Mouse (Mus musculus) right cerebral cortex, postnatal 14 days (tissue): ENCODE measurements at regions not wholly inside any gene's neighbourhood (a gene's known extent, or its start where the extent isn't known, plus 50 kb on each side); places are given as distances from the start of the nearest gene placed in this dataset.

Experiments used
- DNase-seq: peaks from one replicate; pipeline ENCODE4 v3.0.0; 2022

DNA sequence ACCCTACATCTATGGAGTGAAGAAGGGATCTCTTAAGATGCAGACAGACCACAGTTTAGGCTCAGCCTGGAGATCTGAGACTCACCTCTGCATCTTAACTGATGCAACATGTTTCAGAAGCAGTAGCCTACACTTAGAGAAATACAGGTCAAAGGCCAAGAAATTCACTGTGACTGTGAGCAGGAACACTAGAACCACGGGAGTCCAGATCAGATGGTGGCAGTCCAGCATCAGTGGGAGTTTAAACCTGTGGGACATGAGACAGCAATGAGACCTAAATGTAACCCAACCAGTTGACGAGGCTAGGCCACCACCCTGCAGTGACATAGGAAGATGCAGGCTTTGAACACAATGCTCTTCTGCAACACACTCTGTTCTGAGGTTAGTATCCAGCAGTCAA lies 511.1 kb upstream of the Mgmt start:
- no peak for DNase-seq

DNA sequence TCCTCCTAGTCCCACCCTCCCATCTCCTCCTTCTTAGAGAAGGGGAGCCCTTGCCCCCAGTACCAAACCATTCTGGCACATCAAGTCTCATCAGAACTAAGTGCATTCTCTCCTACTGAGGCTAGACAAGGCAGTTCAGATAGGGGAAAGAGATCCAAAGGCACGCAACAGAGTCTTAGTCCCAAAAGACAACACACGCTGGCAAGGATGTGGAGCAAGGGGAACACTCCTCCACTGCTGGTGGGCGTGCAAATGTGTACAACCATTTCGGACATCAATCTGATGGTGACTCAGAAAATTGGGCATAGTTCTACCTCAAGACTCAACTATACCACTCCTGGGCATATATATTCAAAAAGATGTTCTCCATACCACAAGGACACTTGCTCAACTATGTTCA lies 506.7 kb upstream of the Mgmt start:
- DNase-seq: no peak

DNA sequence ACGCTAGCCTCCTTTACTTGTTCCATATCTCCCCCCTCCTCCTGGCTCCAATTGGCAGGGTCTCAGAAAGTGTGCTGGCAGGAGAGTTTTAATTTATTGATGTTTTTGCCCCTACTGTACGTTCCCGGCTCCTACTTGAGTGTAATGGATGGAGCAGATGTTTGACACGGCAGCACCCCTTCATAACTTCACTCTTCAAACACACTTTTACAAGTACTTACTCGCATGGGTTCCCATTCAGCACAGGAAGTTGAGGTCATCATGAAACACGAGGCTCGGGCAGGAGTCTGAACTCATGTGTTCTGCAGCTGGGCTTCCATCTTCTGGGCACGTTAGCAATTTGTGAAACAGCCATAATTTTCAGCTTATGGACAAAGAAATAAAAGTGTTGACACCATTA lies 504.3 kb upstream of the Mgmt start:
- no peak for DNase-seq

DNA sequence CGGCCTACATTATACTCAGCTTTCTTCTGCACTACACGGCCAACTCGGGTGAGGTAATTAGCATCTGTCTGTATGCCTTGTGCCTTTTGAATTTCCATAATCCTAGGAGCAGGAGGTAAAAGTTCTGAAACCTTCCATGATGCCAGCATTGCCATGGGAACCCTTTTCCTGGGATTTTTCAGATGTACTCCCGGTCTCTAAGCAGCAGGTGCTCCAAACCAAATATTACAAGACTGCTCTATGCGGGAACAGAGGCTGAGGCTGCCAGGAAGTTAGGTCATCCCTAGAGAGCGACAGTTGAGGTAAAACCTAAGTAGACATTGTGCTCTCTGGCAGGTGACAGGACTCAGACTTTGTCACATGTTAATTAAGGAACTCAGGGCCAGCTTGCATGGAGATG lies 501.0 kb upstream of the Mgmt start:
- no peak for DNase-seq

DNA sequence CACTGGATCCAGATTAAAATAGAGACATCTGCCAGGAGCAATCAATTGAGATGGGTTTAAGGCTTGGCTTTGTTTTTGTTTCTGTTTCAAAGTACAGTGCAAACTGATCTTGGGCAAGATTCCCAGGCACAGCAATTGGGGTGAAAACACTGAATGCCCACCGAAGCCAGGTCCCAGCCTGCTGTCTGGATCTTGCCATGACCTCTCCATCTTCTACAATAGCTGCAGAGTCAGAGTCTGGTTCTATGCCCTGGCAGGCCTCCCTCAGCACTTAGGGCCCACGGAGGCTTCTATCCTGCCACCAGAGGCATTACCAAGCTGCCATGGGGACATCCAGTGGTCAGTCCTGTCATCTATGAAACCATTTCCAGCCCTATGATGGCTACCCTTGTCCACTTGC lies 498.6 kb upstream of the Mgmt start:
- no peak for DNase-seq

DNA sequence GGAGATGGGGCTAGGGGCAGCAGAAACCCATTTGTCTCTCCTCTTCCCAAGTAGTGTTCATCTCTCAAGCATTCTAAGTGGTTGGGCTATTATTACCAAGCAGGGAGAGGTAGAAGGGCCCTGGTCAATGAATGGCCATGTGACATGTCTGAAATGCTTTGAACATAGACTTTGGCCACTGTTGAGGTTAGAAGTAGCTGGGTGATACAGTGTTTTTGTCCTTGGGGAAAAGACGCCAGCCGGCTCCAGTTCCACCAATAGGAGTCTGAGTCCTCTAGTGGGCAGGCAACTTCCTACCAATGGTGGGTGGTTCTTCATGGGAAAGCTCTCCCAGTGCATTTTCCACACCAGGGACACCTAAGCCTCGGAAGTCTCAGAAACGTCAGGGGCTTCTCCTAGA lies 497.3 kb upstream of the Mgmt start:
- DNase-seq: no peak

DNA sequence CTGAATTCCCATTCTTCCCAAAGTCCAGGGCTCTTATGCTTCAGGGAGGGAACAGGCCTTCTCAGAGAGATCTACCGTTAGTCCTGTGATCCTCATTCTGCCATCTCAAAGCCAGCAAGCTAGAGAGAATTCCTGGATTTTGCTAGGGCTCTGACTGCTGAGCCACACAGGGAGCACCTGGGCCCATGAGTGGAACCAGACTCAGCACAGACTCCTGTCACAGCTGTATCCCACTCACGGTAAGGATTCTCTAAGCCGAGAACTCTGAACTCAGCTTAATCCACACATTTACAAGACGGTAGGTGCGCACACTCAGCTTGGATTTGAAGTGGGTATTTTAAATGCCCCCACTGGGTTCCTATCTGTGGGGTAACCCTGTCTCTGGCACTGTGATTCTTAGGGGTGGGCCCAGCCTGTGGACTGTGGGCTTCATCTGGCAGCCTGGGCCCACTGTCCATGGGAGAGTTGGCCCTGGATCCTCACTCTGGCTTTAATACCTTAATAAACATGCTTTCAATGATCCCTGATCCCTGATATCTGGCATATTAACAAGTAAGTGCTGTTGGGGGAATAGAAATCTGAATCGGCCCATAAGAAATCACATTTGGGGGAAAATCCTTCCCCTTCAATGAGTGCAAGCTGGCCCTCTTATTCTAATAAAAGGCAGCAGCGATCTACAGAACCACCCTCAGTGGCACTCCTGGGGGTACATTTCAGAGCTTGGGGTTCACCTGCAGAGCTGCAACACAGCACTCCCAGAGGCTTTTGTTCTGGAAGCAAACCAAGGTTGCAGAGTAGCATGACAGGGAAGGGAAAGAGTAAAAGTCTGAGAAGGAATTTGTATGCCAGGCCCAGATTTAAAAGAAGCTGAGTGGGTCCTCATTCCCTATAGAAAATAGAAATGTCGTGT lies 491.5 kb upstream of the Mgmt start:
- no peak for DNase-seq

DNA sequence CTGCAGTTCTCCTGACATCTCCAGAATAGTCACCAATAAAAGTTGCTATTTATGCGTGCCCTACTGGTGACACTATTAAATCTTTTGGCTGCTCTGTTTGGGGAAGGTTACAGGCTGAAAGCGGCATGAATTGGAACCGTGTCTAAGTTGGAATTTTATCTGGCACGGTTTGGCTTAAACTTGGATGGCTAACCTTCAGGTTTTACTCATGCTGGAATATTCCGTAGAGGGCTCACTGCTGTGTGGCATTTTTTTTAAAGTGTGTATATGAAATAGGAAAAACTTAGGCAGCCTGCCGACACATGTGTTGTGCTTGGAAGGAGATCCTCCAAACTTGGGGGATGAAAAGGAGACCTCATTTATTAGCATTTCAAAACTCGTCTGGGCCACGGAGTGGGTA lies 489.0 kb upstream of the Mgmt start:
- DNase-seq: no peak

DNA sequence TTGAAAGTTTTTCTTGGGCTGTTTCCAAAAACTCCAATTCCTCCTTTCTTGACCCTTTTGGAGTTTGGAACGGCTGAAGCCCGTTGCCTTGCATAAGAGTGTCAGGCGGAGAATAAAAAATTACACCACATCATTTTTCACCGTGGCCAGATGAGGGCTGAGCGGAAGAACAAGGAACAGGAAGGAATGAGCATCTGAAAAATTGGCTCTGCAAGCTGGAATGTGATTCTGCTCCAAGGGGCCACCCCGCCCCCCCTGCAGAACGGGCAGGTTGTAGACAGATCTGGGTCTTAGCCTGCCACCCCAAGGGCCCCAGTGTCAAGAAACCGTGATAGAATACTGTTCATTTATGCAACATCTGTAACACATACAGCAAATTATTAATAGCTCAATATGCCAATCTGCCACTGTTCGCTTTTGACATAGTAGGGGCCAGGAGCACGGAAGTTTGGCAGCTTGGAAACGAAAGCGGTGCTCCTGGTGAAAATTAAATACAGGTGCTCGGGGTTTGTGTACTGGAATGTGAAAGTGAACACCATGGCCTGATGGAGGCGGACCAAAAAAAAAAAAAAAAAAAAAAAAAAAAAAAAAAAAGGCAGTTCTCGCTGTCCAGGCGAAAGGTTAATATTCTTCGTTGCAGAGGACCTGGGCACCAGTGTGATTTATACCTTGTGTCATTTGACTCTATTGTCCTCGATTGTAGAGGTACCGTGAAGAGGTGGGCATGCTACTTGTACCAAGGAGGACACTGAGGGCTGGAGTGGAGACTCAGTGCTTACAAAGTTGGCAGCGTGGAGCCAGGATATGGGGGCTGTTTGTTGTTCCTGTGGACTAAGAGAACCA lies 487.9 kb upstream of the Mgmt start:
- no peak for DNase-seq

DNA sequence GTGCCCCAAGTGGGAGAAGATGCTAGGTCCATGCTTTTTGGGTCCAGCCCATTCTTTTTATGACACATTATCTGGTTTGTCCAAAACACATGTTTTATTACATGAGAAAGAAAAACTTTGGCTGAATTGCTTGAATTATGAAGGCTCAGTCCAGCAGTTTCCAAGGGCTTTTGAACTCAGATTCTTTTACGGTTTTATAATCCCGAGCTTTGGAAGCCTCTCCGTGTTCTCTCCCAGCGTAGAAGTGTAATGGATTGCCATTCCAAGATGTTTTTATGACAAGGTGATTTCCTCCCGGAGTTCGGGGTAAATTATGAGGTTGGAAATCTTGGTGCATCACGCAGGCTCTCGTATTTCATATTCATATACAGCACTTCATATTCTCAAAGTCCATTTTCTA lies 479.6 kb upstream of the Mgmt start:
- no peak for DNase-seq

DNA sequence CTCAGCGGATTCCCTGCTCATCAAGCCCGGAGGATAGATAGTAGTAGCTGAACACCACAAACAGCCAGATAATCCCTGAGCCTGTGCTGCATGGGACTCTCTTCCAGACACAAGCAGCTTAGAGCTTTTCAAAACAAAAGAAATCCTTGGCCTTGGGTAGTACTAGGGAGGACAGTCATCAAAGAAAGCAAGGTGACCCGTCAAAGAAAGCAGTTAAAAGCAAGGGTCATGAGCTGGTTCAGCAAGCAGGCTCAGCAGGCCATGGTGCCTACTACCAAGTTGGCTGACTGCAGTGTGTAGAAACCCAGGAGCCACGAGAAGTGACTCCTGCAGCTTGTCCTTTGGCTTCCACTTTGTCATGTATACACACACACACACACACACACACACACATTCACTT lies 477.1 kb upstream of the Mgmt start:
- DNase-seq: no peak

DNA sequence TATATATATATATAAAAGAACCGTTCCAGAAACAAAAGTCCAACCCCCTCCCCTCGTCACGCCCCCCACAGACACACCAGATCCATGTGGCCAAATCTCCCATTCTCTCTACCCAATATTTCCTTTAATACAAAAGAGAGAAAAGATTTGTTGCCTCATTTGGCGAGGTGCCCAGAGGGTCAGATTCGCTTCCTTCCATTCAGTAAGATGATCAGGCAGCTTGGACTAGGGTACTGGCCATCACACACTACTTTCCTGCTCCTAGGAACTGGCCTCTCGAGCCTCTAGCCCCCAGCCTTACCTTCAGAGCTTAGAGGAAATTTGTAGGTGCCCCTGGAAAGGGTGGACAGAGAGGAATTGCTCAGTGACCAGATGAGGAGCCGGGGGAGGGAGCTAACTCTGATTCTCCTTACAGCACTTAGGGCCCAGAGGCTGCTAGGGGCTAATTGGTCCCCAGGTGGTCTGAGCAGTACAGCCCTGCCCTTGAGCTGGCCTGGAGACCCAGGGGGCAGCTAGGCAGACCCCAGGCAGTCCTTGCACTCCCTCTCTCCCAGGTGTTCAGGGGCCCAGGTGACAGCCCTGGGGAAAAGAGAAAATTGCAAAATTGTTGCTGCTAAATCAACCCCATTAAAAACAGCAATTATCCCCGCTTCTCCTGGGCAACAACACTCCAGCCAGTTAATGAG lies 470.4 kb upstream of the Mgmt start:
- DNase-seq: no peak

DNA sequence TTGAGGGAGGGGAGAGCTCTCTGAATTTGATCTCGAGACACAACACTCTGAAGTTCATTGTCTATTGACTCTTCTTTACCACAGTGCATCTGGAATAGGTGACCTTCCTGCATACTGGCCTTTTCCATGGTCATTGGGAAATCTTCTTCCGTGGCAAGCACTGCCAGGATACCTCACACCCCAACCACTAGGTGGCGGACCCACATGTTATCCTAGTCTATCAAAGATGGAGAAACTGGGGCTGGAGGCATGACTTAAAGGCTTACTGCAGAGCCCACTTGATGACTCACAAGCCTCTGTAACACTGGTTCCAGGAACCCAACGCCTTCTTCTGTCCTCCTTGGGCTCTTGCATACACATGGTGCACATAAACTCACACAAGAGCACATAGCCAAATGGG lies 467.2 kb upstream of the Mgmt start:
- no peak for DNase-seq

DNA sequence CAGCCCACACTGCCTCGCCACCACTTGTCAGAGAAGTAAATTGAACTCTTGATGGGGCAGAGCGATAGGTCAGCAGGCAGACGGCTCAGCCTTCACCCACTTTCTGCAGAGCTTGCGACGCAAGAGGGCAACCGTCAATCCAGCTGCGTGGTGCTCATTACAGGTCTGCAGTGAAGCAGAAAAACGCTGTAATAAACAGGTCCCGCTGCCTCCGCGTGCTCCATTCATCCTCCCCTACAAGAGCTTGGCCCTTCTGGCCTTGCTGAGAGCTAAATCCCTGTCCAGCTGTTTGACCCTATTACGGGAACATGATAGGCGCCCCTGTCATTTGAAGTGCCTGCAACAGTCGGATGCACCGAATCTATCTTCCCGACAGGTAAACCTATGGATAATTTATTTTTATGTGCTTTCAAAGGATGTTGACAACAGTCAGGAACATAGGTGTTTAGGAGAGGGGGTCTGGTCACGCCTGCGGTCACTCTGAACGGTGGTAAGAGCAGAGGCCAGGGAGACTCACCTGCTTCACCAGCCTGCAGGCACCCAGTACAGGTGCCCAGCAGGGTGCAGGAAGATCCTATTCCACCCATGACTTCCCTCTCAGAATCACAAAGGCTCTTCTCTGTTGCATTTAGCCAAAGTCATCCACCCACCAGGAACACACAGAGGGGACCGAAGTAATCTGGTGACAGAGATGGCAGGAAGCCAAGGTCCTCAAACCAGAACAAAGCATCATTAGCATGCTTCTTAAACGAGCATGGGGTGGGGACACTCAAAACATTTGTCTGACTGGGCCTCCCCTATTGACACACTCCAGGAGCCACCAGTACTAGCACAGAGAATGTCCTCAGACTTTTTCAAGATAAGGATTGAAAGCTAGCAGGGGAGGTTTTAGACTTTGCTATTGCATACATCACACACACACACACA lies 464.1 kb upstream of the Mgmt start:
- no peak for DNase-seq

DNA sequence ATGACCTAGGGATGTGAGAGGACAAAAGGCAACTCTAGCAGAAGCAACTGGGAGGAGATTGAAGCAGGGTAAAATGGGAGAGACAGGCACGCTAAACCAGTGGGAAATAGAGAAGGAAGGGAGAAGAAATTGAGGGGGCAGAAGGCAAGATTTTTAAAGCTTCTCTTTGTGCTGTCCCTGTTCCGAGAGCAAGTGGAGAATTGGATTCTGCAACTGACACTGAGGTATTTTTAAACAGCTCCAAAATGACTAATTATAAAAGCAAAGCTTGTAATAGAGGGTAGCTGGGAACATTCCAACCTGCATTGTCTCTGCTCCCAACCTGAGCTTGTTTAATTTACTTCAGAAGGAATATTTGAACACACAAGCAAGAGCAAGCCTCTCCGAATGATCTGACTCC lies 460.7 kb upstream of the Mgmt start:
- DNase-seq: no peak

DNA sequence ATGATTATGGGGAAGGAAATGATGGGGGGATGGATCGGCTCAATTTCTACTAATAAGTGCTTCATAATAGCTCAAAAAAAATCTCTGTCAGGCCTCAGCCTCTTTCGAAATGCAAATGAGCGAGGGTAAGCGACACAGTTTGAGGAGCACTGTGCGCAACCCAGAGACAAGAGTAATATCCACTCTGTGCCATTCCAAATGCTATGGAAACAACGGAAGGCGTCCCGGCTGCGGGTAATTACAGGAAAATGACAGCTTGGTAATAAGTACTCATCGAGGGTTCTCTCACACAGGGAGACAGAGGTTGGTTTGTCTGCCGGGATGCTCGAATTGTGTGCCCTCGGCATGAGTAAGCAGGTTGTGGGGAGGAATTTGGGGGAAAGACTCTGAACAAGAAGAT lies 459.9 kb upstream of the Mgmt start:
- no peak for DNase-seq

DNA sequence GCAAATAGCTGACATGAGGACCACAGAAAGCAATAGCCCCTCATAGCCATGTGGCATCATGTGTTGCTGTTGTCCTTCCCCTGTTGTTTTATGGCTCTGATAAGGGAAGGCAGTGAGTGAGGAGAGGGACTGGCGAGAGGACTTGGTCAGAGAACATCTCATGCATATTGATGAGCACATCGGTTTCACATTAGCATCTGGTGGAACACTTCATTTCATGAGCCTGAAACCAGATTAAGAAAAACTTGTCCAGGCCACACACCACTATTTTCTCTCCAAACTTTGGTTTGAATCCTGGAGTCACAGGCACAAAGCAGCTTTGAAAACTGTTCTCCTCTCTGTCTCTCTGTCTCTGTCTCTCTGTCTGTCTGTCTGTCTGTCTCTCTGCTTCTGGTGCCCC lies 451.0 kb upstream of the Mgmt start:
- no peak for DNase-seq

DNA sequence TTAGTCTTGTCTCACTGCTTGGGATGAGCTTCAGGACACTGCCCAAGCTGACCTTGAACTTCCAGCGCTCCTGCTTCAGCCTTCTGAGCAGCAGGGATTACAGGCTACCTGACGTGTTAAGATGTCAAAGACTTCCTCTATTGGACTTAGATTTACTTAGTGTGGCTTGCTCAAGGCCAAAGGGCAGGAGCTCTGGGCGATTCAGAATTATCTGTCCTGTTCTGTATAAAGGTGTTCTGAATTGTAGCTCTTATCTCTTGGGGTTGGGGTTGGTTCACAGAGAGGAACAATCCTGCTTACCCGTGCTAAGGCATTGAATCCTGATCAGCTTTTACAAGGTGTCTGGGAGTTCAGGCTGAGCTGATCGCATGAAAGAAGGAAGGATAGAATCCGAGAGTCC lies 449.3 kb upstream of the Mgmt start:
- no peak for DNase-seq

DNA sequence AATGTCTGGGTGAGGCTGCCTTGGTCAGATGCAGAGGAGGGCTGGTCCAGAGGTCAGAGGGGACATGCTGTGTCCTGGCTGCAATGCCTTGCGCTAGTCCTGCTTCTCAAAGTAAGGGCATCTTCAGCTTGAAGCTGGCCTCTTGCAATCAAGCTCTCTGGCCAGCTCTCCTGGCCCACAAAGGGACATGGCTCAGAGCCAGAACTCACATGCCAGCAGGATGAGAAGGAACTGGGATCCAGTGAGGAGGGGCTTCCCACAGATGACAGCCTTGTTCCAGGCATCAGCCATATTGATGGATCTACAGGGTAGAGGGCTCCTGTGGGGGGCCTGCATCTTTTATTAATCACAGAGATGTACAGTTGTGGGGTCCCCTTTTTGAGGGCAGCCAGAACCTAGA lies 445.1 kb upstream of the Mgmt start:
- no peak for DNase-seq

DNA sequence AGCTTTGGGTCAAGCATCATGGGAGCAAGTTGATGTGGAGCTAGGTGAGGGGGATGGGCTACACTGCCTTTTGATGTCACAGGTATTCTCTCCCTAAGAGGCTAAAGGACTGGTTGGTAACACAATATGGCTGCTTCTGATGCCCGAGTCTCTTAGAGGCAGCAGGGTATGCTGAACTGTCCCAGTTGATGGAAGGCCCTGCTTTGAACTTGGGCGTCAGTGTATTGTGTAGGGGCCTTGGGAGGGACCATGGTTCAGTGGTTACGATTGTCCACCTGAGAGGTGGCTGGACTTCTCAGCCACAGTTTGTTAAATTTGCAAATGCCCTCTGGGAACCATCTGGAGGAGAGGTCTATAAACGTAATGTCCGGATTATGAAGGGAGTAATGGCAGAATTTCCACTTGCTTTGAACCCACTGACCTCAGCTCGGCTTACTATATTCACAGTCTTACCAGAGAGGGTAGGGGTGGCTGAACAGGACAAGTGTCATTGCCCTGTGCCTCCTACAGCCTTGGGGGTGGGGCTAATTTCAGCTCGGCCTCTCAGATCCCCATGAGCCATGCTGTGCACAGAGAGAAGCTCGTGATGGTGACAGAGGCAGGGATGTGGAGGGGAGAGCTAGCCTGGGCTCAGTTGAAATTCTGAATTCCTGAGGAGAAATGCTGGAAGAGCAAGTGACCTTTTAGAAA lies 442.6 kb upstream of the Mgmt start:
- no peak for DNase-seq

DNA sequence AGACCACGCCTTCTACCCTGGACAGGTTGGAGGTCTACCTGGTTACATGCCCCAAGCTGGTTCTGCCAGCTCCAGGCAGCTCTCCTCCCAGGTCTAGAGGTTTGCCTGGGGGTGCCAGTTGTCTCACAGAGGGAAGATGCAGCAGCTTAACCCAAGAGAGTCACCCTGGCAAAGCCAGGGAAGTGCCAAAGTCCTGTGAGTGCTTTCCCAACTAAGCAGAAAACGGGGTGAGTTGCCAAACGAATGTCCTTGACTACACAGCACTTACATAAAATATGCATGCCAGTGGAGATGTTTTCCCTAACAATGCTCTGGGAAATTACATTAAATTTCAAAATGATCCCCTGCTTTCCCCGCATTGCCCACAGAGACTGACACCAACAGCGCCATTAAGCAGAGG lies 441.9 kb upstream of the Mgmt start:
- no peak for DNase-seq

DNA sequence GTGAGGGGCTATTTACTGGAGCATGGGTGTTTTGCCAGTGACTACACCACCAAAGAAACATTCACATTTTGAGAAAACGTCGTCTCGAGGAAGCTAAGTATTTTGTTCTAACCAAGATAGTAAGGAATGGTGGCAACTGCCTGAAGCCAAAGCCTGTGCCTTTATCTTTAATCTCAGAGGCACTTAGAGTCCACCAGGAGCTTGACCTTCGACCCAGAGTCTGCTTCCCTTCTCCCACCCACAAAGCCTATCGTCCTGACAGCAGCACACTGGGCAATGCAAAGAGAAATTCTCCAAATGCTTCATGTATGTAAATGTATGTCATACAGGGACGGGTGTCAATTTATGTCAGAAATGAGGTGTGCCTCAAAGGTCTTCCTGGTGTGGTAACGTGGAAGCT lies 437.2 kb upstream of the Mgmt start:
- no peak for DNase-seq
